Mouse (Mus musculus) gastrocnemius, postnatal 14 days (tissue): Measurements from ENCODE around the gene Dclre1c. TPM values are rescaled to one million over a fixed set of nuclear protein-coding genes. Genes with fewer than 3 reads are reported as not detected.
"Not testable (repeated sequence)": the region's sequence is repeated elsewhere in the genome, so short reads cannot be mapped to it uniquely, and the experiment has no call there.

Experiments used
- DNase-seq: peaks from one replicate; pipeline ENCODE4 v3.0.0; 2021; ENCODE audit warnings: mixed read lengths
- intact Hi-C: fragments of 180-260 bp; cut with DNase I; formaldehyde crosslinking; loops from one replicate; pipeline ENCODE4 v1.15.1; 2025; ENCODE audit warnings: low total_unique reads
- long read RNA-seq, 2 experiments: library from polyadenylated mRNA; stranded (forward); transcript quantifications; one replicate each; pipeline ENCODE4 v2.0.0; 2021
- total RNA-seq, 2 experiments: library from RNA; stranded (reverse); gene quantifications; 2 replicates each; pipeline ENCODE4 v1.2.3; 2021

Dclre1c gene
- total RNA-seq, result 1 to 10 TPM; 2.0 to 2.2 TPM
- long read RNA-seq, experiment 1, partial matches to known transcripts, result 0 of 1 reads
- long read RNA-seq, experiment 1, other reads (novel, unspliced or antisense), result 1 of 1 reads
- long read RNA-seq, experiment 2, partial matches to known transcripts, result 1 of 1 reads
- long read RNA-seq, experiment 2, other reads (novel, unspliced or antisense), result 0 of 1 reads

GRCm38 (mm10) chr2:3423841-3424578 is at the start of gene Dclre1c:
Dclre1c (plus strand) TSS chr2:3424131.
- intact Hi-C loops, result no loop called here
- DNase-seq, result peak; percentile 88

GRCm38 (mm10) chr2:3387105-3387860 is 36.6 kb upstream of the Dclre1c start:
- intact Hi-C loops, result no loop called here
- no peak for DNase-seq

- no peak for DNase-seq
- intact Hi-C loops, result no loop called here
These were observed 32.0 kb upstream of the Dclre1c start for GRCm38 (mm10) chr2:3391945-3392344.

GRCm38 (mm10) chr2:3397110-3397509 is 26.8 kb upstream of the Dclre1c start, which contains the start of gene Olah:
Olah (minus strand) TSS chr2:3397210.
- intact Hi-C loops, DNase-seq: not testable (repeated sequence)

- intact Hi-C loops, result no loop called here
- DNase-seq, result no peak
These were observed 17.9 kb upstream of the Dclre1c start for GRCm38 (mm10) chr2:3405981-3406380.

- no peak for DNase-seq
- intact Hi-C loops, result no loop called here
These were observed 16.2 kb upstream of the Dclre1c start for GRCm38 (mm10) chr2:3407756-3408155.

- intact Hi-C loops, result no loop called here
- peak; percentile 31 for DNase-seq
These were observed 9.7 kb upstream of the Dclre1c start for GRCm38 (mm10) chr2:3414241-3414640.

GRCm38 (mm10) chr2:3415676-3416075 is 8.3 kb upstream of the Dclre1c start:
- intact Hi-C loops, result no loop called here

GRCm38 (mm10) chr2:3418883-3419431 is 5.0 kb upstream of the Dclre1c start:
- peak; percentile 94 for DNase-seq
- intact Hi-C loops, result no loop called here

More at GRCm38 (mm10) chr2:3415676-3416075, 8.3 kb upstream of the Dclre1c start:
- no peak for DNase-seq

- DNase-seq, result no peak
- intact Hi-C loops, result no loop called here
These were observed 3.8 kb upstream of the Dclre1c start for GRCm38 (mm10) chr2:3420157-3420556.

GRCm38 (mm10) chr2:3422548-3422947 is 1.4 kb upstream of the Dclre1c start, which contains the start of gene Meig1:
Meig1 (minus strand) TSS chr2:3422648.
- intact Hi-C loops, result no loop called here
- no peak for DNase-seq

- DNase-seq, result no peak
- intact Hi-C loops, result no loop called here
These were observed 614 bp downstream of the Dclre1c start for GRCm38 (mm10) chr2:3424579-3424910.

GRCm38 (mm10) chr2:3430956-3431355 is 7.0 kb downstream of the Dclre1c start:
- intact Hi-C loops, result no loop called here
- no peak for DNase-seq

GRCm38 (mm10) chr2:3435369-3436061 is 11.6 kb downstream of the Dclre1c start:
- no peak for DNase-seq
- intact Hi-C loops, result no loop called here

- intact Hi-C loops, result no loop called here
- DNase-seq, result no peak
These were observed 14.0 kb downstream of the Dclre1c start for GRCm38 (mm10) chr2:3437956-3438355.

GRCm38 (mm10) chr2:3444206-3444605 is 20.3 kb downstream of the Dclre1c start:
- no peak for DNase-seq
- intact Hi-C loops, result no loop called here

- DNase-seq, result no peak
- intact Hi-C loops, result no loop called here
These were observed 22.1 kb downstream of the Dclre1c start for GRCm38 (mm10) chr2:3445984-3446383.

- no peak for DNase-seq
- intact Hi-C loops, result no loop called here
These were observed 25.5 kb downstream of the Dclre1c start for GRCm38 (mm10) chr2:3449431-3449830.

GRCm38 (mm10) chr2:3453096-3453495 is 29.2 kb downstream of the Dclre1c start:
- DNase-seq, result no peak
- intact Hi-C loops, result no loop called here

GRCm38 (mm10) chr2:3456590-3456989 is 32.7 kb downstream of the Dclre1c start:
- DNase-seq, result no peak
- intact Hi-C loops, result no loop called here
